Mouse (Mus musculus) kidney, embryonic 16.5 days (tissue): ENCODE results near the gene Il12rb1. TPM values are rescaled to one million over a fixed set of nuclear protein-coding genes. Genes with fewer than 3 reads are reported as not detected.
"Not testable (repeated sequence)": the region's sequence is repeated elsewhere in the genome, so short reads cannot be mapped to it uniquely, and the experiment has no call there.

Experiments used
- ATAC-seq: fragments of 200-750 bp; cut with Nextera tagmentation; 2 replicates; pipeline ENCODE4 v1.8.0; 2017; ENCODE audit warnings: moderate TSS enrichment; ENCODE audit not compliant: low FRiP score, low TSS enrichment
- H3K27ac ChIP-seq: fragments of 300-500 bp; sonication (generic); 2 replicates; pipeline ENCODE4 v1.5.1; 2014; ENCODE audit warnings: low read length
- H3K27me3 ChIP-seq: fragments of 300-500 bp; sonication (generic); 2 replicates; pipeline ENCODE4 v1.6.1; 2014; ENCODE audit warnings: low read length, control low read depth, mixed read lengths; ENCODE audit not compliant: insufficient read depth
- H3K36me3 ChIP-seq: fragments of 300-500 bp; sonication (generic); 2 replicates; pipeline ENCODE4 v1.6.1; 2014; ENCODE audit warnings: low read length, control low read depth, mixed read lengths; ENCODE audit not compliant: insufficient read depth
- H3K4me1 ChIP-seq: fragments of 300-500 bp; sonication (generic); 2 replicates; pipeline ENCODE4 v1.6.1; 2014; ENCODE audit warnings: low read length, control low read depth, mixed read lengths; ENCODE audit not compliant: insufficient read depth
- H3K4me2 ChIP-seq: fragments of 300-500 bp; sonication (generic); replicated peaks from 2 replicates; pipeline ENCODE4 v1.6.1; 2014; ENCODE audit warnings: low read depth, low read length
- H3K4me3 ChIP-seq: fragments of 300-500 bp; sonication (generic); 2 replicates; pipeline ENCODE4 v1.5.1; 2014; ENCODE audit warnings: mild to moderate bottlenecking, low read length
- H3K9ac ChIP-seq: fragments of 300-500 bp; sonication (generic); replicated peaks from 2 replicates; pipeline ENCODE4 v1.6.1; 2014; ENCODE audit warnings: low read length
- H3K9me3 ChIP-seq: fragments of 300-500 bp; sonication (generic); 2 replicates; pipeline ENCODE4 v1.6.1; 2016; ENCODE audit warnings: low read length, control low read depth
- WGBS: fragments of 180-500 bp; shearing (Covaris S2); extraction: QIAGEN DNeasy Blood & Tissue Kit; methylation state at CpG from one replicate; pipeline ENCODE4 v1.1.7; 2014; 5-methylcytosine and 5-hydroxymethylcytosine counted together
- polyA plus RNA-seq: library from polyadenylated mRNA; unstranded; fragments of >200 nt; fragmentation: Nextera tagmentation; extraction: Ambion mirVana; gene quantifications from 2 replicates; pipeline ENCODE4 v1.2.1, GENCODE M21; 2015

Gene Il12rb1
- polyA plus RNA-seq, 1 experiment from 2014 or later = 0.05 TPM

DNA sequence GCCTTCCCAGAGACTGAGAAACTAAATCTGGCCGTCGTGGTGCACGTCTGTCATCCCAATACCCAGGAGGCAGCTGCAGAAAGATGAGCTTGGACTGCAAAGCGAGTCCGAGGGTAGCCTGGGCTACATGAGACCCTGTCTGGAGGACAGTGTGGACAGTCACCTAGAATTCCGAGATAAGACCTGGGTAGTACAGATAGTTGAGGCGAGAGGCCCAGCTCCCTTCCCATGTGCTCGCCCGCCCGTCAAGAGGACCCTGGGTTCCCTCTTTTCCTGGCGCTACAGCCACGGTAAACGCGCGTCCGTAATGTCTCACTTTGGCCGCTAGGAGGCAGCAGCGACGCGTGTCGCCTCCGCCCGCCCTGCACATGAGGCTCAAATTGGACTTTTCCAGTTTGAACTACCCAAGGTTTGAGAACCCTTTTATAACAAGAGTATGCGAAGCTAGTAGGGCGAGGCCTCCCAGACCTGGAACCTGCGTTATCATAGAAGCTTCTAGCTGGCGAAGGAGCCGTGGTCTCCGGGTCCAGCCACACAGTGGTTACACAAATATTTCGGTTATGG lies 13.2 kb downstream of the Il12rb1 start:
- peaks cover 15% of the 10 kb centered on the region for H3K4me1 ChIP-seq
- ATAC-seq = peak; percentile 19; the same call in 1 of the 2 replicates
- H3K36me3 ChIP-seq = no peaks in the 10 kb centered on the region
- peaks cover 12% of the 10 kb centered on the region; the same call in 1 of the 2 replicates for H3K9me3 ChIP-seq
- no peak overlapping the region for H3K4me3 ChIP-seq
- H3K27me3 ChIP-seq = peaks cover 8% of the 10 kb centered on the region; the same call in 1 of the 2 replicates
- H3K27ac ChIP-seq = no peak overlapping the region
- H3K9ac ChIP-seq = no peak overlapping the region; the same call in 1 of the 2 replicates
- no peak overlapping the region for H3K4me2 ChIP-seq
- WGBS = 16% methylated on average over 30 of the region's 30 CpGs

DNA sequence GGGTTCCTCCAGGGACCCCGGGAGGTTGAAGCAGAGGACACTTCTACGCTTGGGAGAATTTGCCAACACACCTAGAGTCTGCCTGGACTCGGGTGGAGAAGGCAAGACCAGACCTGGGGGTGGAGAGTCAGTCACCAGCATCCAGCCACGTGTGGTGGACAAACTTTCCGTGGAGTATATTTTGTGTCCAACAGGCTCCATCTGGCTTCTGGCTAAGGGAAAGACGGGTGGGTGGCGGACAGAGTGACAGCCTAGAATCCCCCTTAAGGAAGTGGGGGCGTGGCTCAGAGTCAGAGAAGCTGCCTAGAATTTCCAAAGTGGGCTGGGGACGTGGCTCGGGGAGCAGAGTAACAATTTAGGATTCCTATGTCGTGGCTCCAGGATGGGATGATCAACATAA lies 13.7 kb downstream of the Il12rb1 start:
- Histone ChIP-seq H3K36me3 (no peaks in the 10 kb centered on the region), H3K9me3 (peaks cover 12% of the 10 kb centered on the region; the same call in 1 of the 2 replicates), H3K27me3 (peaks cover 3% of the 10 kb centered on the region; the same call in 1 of the 2 replicates), H3K27ac (no peak overlapping the region), H3K4me1 (peaks cover 10% of the 10 kb centered on the region), H3K4me2 (no peak overlapping the region), H3K9ac (no peak overlapping the region; the same call in 1 of the 2 replicates), H3K4me3 (no peak overlapping the region)
- ATAC-seq = no peak
- 33% methylated on average over 11 of the region's 11 CpGs for WGBS

GRCm38 (mm10) chr8:70822594-70822993 lies 14.3 kb downstream of the Il12rb1 start:
- WGBS = 85% methylated on average over 3 of the region's 3 CpGs
- not testable (repeated sequence) for H3K4me1 ChIP-seq, H3K4me2 ChIP-seq, H3K27ac ChIP-seq, ATAC-seq, H3K4me3 ChIP-seq, H3K36me3 ChIP-seq, H3K9ac ChIP-seq, H3K27me3 ChIP-seq
- peaks cover 12% of the 10 kb centered on the region; the same call in 1 of the 2 replicates for H3K9me3 ChIP-seq

- Histone ChIP-seq H3K4me3 (no peak overlapping the region), H3K9me3 (peaks cover 6% of the 10 kb centered on the region; the same call in 1 of the 2 replicates), H3K9ac (no peak overlapping the region), H3K27ac (no peak overlapping the region), H3K36me3 (no peaks in the 10 kb centered on the region), H3K27me3 (no peaks in the 10 kb centered on the region), H3K4me1 (peaks cover 7% of the 10 kb centered on the region), H3K4me2 (no peak overlapping the region)
- no peak for ATAC-seq
- 89% methylated on average over 7 of the region's 7 CpGs for WGBS
Observed at GRCm38 (mm10) chr8:70823802-70824201, 15.6 kb downstream of the Il12rb1 start.

DNA sequence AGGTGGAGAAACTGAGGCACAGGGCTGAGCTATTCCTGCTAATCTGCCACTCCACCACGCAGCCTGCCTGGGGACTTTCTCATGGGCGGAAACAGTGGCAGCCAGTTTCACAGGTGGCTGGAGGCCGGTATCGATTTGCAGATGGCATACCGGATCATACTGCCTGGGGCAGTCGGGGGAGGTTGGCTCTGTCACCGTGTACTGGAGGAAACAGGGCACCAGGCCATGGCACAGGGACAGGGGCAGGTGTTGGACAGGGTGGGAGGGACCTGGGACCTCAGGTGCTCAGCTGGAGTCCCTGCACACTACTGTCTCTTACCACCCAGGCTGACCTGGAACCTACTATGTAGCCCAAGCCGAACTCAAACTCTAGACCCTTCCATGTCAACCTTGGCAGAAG lies 17.6 kb downstream of the Il12rb1 start:
- no peaks in the 10 kb centered on the region for H3K9me3 ChIP-seq
- H3K4me3 ChIP-seq = no peak overlapping the region
- H3K4me1 ChIP-seq = peaks cover 7% of the 10 kb centered on the region
- H3K9ac ChIP-seq = no peak overlapping the region
- no peaks in the 10 kb centered on the region for H3K36me3 ChIP-seq
- H3K4me2 ChIP-seq = no peak overlapping the region
- no peaks in the 10 kb centered on the region for H3K27me3 ChIP-seq
- 45% methylated on average over 8 of the region's 8 CpGs for WGBS
- ATAC-seq = no peak
- H3K27ac ChIP-seq = no peak overlapping the region

- Histone ChIP-seq H3K9ac (no peak overlapping the region), H3K4me1 (peaks cover 2% of the 10 kb centered on the region; the same call in 1 of the 2 replicates), H3K4me2 (no peak overlapping the region), H3K27me3 (no peaks in the 10 kb centered on the region), H3K4me3 (no peak overlapping the region), H3K36me3 (no peaks in the 10 kb centered on the region), H3K9me3 (no peaks in the 10 kb centered on the region), H3K27ac (no peak overlapping the region)
- ATAC-seq = no peak
- 93% methylated on average over 2 of the region's 2 CpGs for WGBS
Observed at GRCm38 (mm10) chr8:70827010-70827409, 18.8 kb downstream of the Il12rb1 start.

DNA sequence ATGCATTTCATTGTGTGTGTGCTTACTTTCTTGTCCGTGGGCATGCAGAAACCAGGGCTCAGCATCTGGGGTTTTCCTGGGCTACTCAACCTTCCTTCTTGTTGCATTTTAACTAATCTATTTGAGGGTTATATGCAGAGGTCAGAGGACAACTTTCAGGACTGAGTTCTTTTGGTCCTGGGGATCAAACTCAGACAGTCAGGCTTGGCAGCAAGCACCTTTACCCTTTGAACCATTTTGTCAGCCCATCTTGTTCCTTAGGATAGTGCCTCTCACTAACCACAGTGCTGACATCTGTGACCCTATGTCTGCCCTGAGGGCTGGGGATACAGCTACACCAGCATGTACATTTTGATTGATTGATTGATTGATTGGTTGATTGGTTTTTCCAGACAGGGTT lies 19.5 kb downstream of the Il12rb1 start:
- no peaks in the 10 kb centered on the region for H3K9me3 ChIP-seq
- H3K36me3 ChIP-seq = no peaks in the 10 kb centered on the region
- WGBS = 79% methylated on average over 1 of the region's 1 CpGs
- no peak overlapping the region for H3K4me2 ChIP-seq
- no peaks in the 10 kb centered on the region for H3K27me3 ChIP-seq
- no peak overlapping the region for H3K9ac ChIP-seq
- H3K4me3 ChIP-seq = no peak overlapping the region
- H3K27ac ChIP-seq = no peak overlapping the region
- 0 out of 2 replicates have a peak, but pooled peaks cover 1% of the 10 kb centered on the region for H3K4me1 ChIP-seq
- no peak for ATAC-seq

GRCm38 (mm10) chr8:70831517-70831916 lies 23.3 kb downstream of the Il12rb1 start:
- H3K4me1 ChIP-seq = 0 out of 2 replicates have a peak, but pooled peaks cover 9% of the 10 kb centered on the region
- H3K27me3 ChIP-seq = no peaks in the 10 kb centered on the region
- H3K9me3 ChIP-seq = no peaks in the 10 kb centered on the region
- no peaks in the 10 kb centered on the region for H3K36me3 ChIP-seq
- no peak overlapping the region for H3K9ac ChIP-seq
- H3K27ac ChIP-seq = no peak overlapping the region
- no peak for ATAC-seq
- H3K4me3 ChIP-seq = no peak overlapping the region
- WGBS = 88% methylated on average over 8 of the region's 8 CpGs
- no peak overlapping the region for H3K4me2 ChIP-seq

DNA sequence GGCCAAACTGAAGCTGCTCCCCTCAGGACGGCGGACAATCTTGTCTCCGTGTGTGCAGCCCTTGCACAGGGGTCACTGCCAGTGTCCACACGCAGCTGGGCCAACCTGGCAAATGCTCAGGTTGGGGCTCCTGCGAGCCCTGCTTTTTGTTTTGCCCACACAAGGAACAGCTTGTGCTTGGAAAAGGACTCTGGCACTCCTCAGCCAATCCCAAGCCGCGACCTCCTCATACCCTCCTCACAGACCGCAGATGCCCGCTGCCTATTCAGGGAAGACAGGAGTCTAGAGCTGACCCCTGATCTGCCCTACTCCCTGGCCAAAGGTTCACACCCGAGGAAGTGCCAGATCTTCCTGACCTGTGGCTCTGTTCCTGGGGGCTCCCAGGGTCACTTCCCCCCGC lies 24.1 kb downstream of the Il12rb1 start:
- ATAC-seq = no peak
- Histone ChIP-seq H3K27ac (no peak overlapping the region), H3K4me2 (no peak overlapping the region), H3K9ac (no peak overlapping the region), H3K36me3 (0 out of 2 replicates have a peak, but pooled peaks cover 3% of the 10 kb centered on the region), H3K27me3 (no peaks in the 10 kb centered on the region), H3K9me3 (no peaks in the 10 kb centered on the region), H3K4me1 (0 out of 2 replicates have a peak, but pooled peaks cover 9% of the 10 kb centered on the region), H3K4me3 (no peak overlapping the region)
- WGBS = 59% methylated on average over 11 of the region's 11 CpGs

- 32% methylated on average over 9 of the region's 9 CpGs for WGBS
- ATAC-seq = 0 out of 2 replicates have a peak, but pooled peaks have one; percentile 10
Observed at GRCm38 (mm10) chr8:70833018-70833482, 24.8 kb downstream of the Il12rb1 start.

More at GRCm38 (mm10) chr8:70833018-70833482, 24.8 kb downstream of the Il12rb1 start:
- Histone ChIP-seq H3K4me1 (0 out of 2 replicates have a peak, but pooled peaks cover 9% of the 10 kb centered on the region), H3K27me3 (no peaks in the 10 kb centered on the region), H3K36me3 (0 out of 2 replicates have a peak, but pooled peaks cover 3% of the 10 kb centered on the region), H3K27ac (no peak overlapping the region), H3K4me3 (no peak overlapping the region), H3K9me3 (no peaks in the 10 kb centered on the region), H3K9ac (no peak overlapping the region), H3K4me2 (no peak overlapping the region)
